Mouse (Mus musculus) kidney, embryonic 16.5 days (tissue): Measurements from ENCODE around the gene Zfp318. TPM values are rescaled to one million over a fixed set of nuclear protein-coding genes. Genes with fewer than 3 reads are reported as not detected.

Source experiments
- ATAC-seq: fragments of 200-750 bp; cut with Nextera tagmentation; 2 replicates; pipeline ENCODE4 v1.8.0; 2017; ENCODE audit warnings: moderate TSS enrichment; ENCODE audit not compliant: low FRiP score, low TSS enrichment
- H3K27ac ChIP-seq: fragments of 300-500 bp; sonication (generic); 2 replicates; pipeline ENCODE4 v1.5.1; 2014; ENCODE audit warnings: low read length
- H3K27me3 ChIP-seq: fragments of 300-500 bp; sonication (generic); 2 replicates; pipeline ENCODE4 v1.6.1; 2014; ENCODE audit warnings: low read length, control low read depth, mixed read lengths; ENCODE audit not compliant: insufficient read depth
- H3K36me3 ChIP-seq: fragments of 300-500 bp; sonication (generic); 2 replicates; pipeline ENCODE4 v1.6.1; 2014; ENCODE audit warnings: low read length, control low read depth, mixed read lengths; ENCODE audit not compliant: insufficient read depth
- H3K4me1 ChIP-seq: fragments of 300-500 bp; sonication (generic); 2 replicates; pipeline ENCODE4 v1.6.1; 2014; ENCODE audit warnings: low read length, control low read depth, mixed read lengths; ENCODE audit not compliant: insufficient read depth
- H3K4me2 ChIP-seq: fragments of 300-500 bp; sonication (generic); replicated peaks from 2 replicates; pipeline ENCODE4 v1.6.1; 2014; ENCODE audit warnings: low read depth, low read length
- H3K4me3 ChIP-seq: fragments of 300-500 bp; sonication (generic); 2 replicates; pipeline ENCODE4 v1.5.1; 2014; ENCODE audit warnings: mild to moderate bottlenecking, low read length
- H3K9ac ChIP-seq: fragments of 300-500 bp; sonication (generic); replicated peaks from 2 replicates; pipeline ENCODE4 v1.6.1; 2014; ENCODE audit warnings: low read length
- H3K9me3 ChIP-seq: fragments of 300-500 bp; sonication (generic); 2 replicates; pipeline ENCODE4 v1.6.1; 2016; ENCODE audit warnings: low read length, control low read depth
- WGBS: fragments of 180-500 bp; shearing (Covaris S2); extraction: QIAGEN DNeasy Blood & Tissue Kit; methylation state at CpG from one replicate; pipeline ENCODE4 v1.1.7; 2014; 5-methylcytosine and 5-hydroxymethylcytosine counted together
- polyA plus RNA-seq: library from polyadenylated mRNA; unstranded; fragments of >200 nt; fragmentation: Nextera tagmentation; extraction: Ambion mirVana; gene quantifications from 2 replicates; pipeline ENCODE4 v1.2.1, GENCODE M21; 2015

Zfp318 gene
- 5.0 and 6.1 TPM in 2 replicates for polyA plus RNA-seq

DNA sequence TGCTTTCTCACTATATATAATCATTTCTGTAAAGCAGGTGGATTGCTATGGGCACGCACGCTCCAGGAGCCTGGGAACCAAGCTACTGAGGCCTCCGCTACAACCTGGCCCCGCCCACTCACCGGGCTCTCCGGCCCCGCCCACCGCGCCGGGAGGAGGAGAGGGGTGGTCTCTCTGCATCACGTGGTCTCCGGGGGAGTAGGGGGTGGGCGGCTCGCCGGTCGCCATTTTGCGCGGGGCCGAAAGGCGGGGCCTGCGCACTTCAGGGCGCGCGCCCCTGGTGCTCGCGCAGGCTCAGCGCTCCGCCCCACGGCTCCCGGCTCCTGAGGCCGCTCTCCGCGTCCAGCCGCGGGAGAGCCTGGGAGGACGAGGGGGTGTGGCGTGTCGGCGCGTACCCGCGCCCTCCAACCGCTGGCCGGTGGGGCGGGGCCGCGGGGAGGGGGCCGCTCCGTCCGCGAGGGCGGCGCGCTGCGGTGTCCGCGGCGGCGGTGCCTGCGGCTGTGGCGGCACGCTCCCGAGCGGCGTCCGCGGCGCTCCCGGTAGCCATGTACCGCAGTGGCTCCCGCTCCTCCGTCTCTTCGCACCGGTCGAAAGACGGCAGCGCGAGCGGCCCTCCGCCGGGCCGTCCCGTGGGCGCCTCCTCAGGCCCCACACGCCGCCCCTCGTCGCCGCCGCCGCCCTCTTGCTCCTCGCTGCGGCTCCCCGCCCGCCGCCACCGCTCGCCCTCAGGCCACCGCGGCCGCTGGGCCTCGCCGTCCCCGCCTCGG, at the start of gene Zfp318:
Gene Zfp318 (plus strand): TSS at position 438 of the 767 bp plus-strand sequence.
- 0% methylated on average over 59 of the region's 105 CpGs for WGBS
- H3K9me3 ChIP-seq = no peaks in the 10 kb centered on the region
- H3K36me3 ChIP-seq = peaks cover 13% of the 10 kb centered on the region
- peak within 1 kb of the TSS; percentile 87 for H3K27ac ChIP-seq
- H3K4me3 ChIP-seq = peak within 1 kb of the TSS; percentile 89
- H3K27me3 ChIP-seq = no peaks in the 10 kb centered on the region
- peak; percentile 99 for ATAC-seq
- H3K4me1 ChIP-seq = peaks cover 15% of the 10 kb centered on the region
- peak within 1 kb of the TSS; percentile 94 for H3K4me2 ChIP-seq
- peak within 1 kb of the TSS; percentile 97 for H3K9ac ChIP-seq

DNA sequence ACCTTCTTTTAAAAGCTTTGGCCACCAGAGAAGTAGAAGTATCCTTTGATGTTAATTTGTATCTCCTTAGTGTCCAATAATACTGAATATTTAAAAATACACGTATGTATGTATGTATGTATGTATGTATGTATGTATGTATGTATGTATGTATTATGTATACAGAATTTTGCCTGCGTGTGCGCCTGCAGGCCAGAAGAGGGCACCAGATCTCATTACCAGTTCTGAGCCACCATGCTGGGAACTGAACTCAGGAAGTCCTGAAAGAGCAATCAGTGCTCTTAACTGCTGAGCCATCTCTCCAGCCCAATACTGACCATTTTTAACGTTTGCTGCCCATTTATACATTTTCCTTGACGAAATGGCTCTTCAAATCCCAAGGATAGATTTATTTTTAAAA, 47.1 kb upstream of the Zfp318 start:
- Histone ChIP-seq H3K27me3 (no peaks in the 10 kb centered on the region), H3K9ac (no peak overlapping the region), H3K27ac (no peak overlapping the region), H3K36me3 (no peaks in the 10 kb centered on the region), H3K4me2 (no peak overlapping the region), H3K4me3 (no peak overlapping the region), H3K4me1 (no peaks in the 10 kb centered on the region), H3K9me3 (no peaks in the 10 kb centered on the region)
- ATAC-seq = no peak
- 21% methylated on average over 5 of the region's 5 CpGs for WGBS

- no peak overlapping the region for H3K4me2 ChIP-seq
- peaks cover 15% of the 10 kb centered on the region for H3K9me3 ChIP-seq
- H3K36me3 ChIP-seq = no peaks in the 10 kb centered on the region
- H3K4me1 ChIP-seq = no peaks in the 10 kb centered on the region
- WGBS = 70% methylated on average over 7 of the region's 7 CpGs
- ATAC-seq = no peak
- no peak overlapping the region for H3K27ac ChIP-seq
- no peak overlapping the region for H3K9ac ChIP-seq
- H3K4me3 ChIP-seq = no peak overlapping the region
- no peaks in the 10 kb centered on the region for H3K27me3 ChIP-seq
Measured at GRCm38 (mm10) chr17:46341208-46341607, 42.3 kb upstream of the Zfp318 start.

- no peak overlapping the region for H3K4me2 ChIP-seq
- no peaks in the 10 kb centered on the region for H3K27me3 ChIP-seq
- no peak overlapping the region for H3K9ac ChIP-seq
- peaks cover 7% of the 10 kb centered on the region for H3K9me3 ChIP-seq
- no peak overlapping the region for H3K27ac ChIP-seq
- WGBS = 85% methylated on average over 8 of the region's 8 CpGs
- no peak for ATAC-seq
- H3K4me1 ChIP-seq = no peaks in the 10 kb centered on the region
- no peak overlapping the region for H3K4me3 ChIP-seq
- H3K36me3 ChIP-seq = no peaks in the 10 kb centered on the region
Measured at GRCm38 (mm10) chr17:46351026-46351700, 32.4 kb upstream of the Zfp318 start.

- Histone ChIP-seq H3K9me3 (peaks cover 5% of the 10 kb centered on the region; the same call in 1 of the 2 replicates), H3K36me3 (no peaks in the 10 kb centered on the region), H3K4me1 (no peaks in the 10 kb centered on the region), H3K27me3 (no peaks in the 10 kb centered on the region), H3K4me3 (no peak overlapping the region), H3K27ac (no peak overlapping the region), H3K4me2 (no peak overlapping the region), H3K9ac (no peak overlapping the region)
- no peak for ATAC-seq
- 63% methylated on average over 3 of the region's 3 CpGs for WGBS
Measured at GRCm38 (mm10) chr17:46371783-46372182, 11.7 kb upstream of the Zfp318 start.

GRCm38 (mm10) chr17:46378564-46378963, 5.0 kb upstream of the Zfp318 start:
- ATAC-seq = no peak
- Histone ChIP-seq H3K27me3 (no peaks in the 10 kb centered on the region), H3K27ac (no peak overlapping the region), H3K4me3 (no peak overlapping the region), H3K9me3 (no peaks in the 10 kb centered on the region), H3K4me2 (no peak overlapping the region), H3K4me1 (no peaks in the 10 kb centered on the region), H3K36me3 (no peaks in the 10 kb centered on the region), H3K9ac (no peak overlapping the region)
- 84% methylated on average over 3 of the region's 3 CpGs for whole genome bisulfite sequencing

GRCm38 (mm10) chr17:46384061-46384801, 700 bp downstream of the Zfp318 start:
- H3K27ac ChIP-seq = peak overlapping the region; percentile 87
- under 1% methylated on average over 51 of the region's 70 CpGs for WGBS
- H3K36me3 ChIP-seq = peaks cover 18% of the 10 kb centered on the region
- ATAC-seq = peak; percentile 10
- H3K4me2 ChIP-seq = peak overlapping the region; percentile 94
- peak overlapping the region; percentile 97 for H3K9ac ChIP-seq
- peaks cover 15% of the 10 kb centered on the region for H3K4me1 ChIP-seq
- H3K9me3 ChIP-seq = no peaks in the 10 kb centered on the region
- no peaks in the 10 kb centered on the region for H3K27me3 ChIP-seq
- peak overlapping the region; percentile 89 for H3K4me3 ChIP-seq

GRCm38 (mm10) chr17:46388200-46388599, 4.7 kb downstream of the Zfp318 start:
- 71% methylated on average over 3 of the region's 3 CpGs for WGBS
- Histone ChIP-seq H3K4me2 (no peak overlapping the region), H3K27ac (no peak overlapping the region), H3K9me3 (no peaks in the 10 kb centered on the region), H3K27me3 (no peaks in the 10 kb centered on the region), H3K4me1 (peaks cover 15% of the 10 kb centered on the region), H3K4me3 (no peak overlapping the region), H3K36me3 (peaks cover 22% of the 10 kb centered on the region), H3K9ac (no peak overlapping the region)
- ATAC-seq = no peak

- Histone ChIP-seq H3K9me3 (no peaks in the 10 kb centered on the region), H3K36me3 (peaks cover 25% of the 10 kb centered on the region), H3K4me1 (no peaks in the 10 kb centered on the region), H3K27me3 (no peaks in the 10 kb centered on the region), H3K27ac (no peak overlapping the region), H3K9ac (no peak overlapping the region), H3K4me3 (no peak overlapping the region), H3K4me2 (no peak overlapping the region)
- WGBS = 42% methylated on average over 2 of the region's 2 CpGs
- ATAC-seq = no peak
Measured at GRCm38 (mm10) chr17:46393012-46393411, 9.5 kb downstream of the Zfp318 start.
